Mouse (Mus musculus) megakaryocyte, embryonic 14.5 days (primary cell): ENCODE data around the gene Olfr287.

Source experiments
- FLI1 ChIP-seq: IDR thresholded peaks from 2 replicates; pipeline ENCODE4 v1.6.1; 2012; ENCODE audit warnings: low read length, inconsistent platforms, mixed read lengths
- GATA1 ChIP-seq: IDR thresholded peaks from 3 replicates; pipeline ENCODE4 v1.6.1; 2012; ENCODE audit warnings: mixed read lengths, low read length, inconsistent platforms, borderline replicate concordance

- TF ChIP-seq GATA1 (no peak), FLI1 (no peak)
These were observed 52.9 kb downstream of the Olfr287 start for GRCm38 (mm10) chr15:98167645-98168621.
